Mouse (Mus musculus) ES-E14 (cell line): ENCODE data around the gene Parn.

Experiments used
- HCFC1 ChIP-seq: IDR thresholded peaks from 2 replicates; pipeline ENCODE4 v1.6.1; 2012; ENCODE audit warnings: low read length, inconsistent platforms, borderline replicate concordance; ENCODE audit not compliant: insufficient read depth
- ZC3H11A ChIP-seq: IDR thresholded peaks from 2 replicates; pipeline ENCODE4 v1.6.1; 2012; ENCODE audit warnings: low read depth, mild to moderate bottlenecking, inconsistent platforms, low read length, borderline replicate concordance
- ZNF384 ChIP-seq: IDR thresholded peaks from 2 replicates; pipeline ENCODE4 v1.6.1; 2012; ENCODE audit warnings: low read depth, low read length, inconsistent platforms

DNA sequence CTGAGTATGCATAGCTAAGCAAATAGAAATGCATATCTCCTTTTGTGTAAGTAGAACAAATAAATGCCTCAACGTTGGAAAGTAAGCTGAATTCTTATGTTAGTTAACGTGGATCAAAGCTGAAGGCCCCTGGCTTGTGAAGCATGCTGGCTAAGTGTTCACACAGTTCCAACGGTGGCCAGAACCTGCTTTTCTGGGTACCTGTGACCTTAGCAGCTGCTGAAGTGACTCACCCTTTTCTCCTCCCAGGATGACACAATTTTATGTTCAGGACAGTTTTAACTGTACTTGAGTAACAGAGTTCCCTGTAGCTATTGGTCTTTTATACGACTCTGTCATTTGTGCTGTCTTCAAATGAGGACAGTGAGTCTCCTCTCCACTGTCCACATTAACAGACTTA lies 22.0 kb downstream of the Parn start:
- TF ChIP-seq ZC3H11A (no peak), HCFC1 (no peak), ZNF384 (no peak)
